Comparison of ENCODE assay signal across 8 mouse cellular contexts in genomic region chr2:165054888-165055852, GRCm38 (mm10). TPM values are rescaled to one million over a fixed set of nuclear protein-coding genes. Genes with fewer than 3 reads are reported as not detected.
DNase-seq lines count a peak whose midpoint lies in the region; ATAC-seq lines count a peak whose summit lies in the region.

Gene Cd40, plus strand, starts transcription at chr2:165055627.

- H3K36me3 ChIP-seq in embryonic facial prominence, embryonic 14.5 days (ENCODE audit: control insufficient read depth, insufficient read depth, low read length): no peaks in the 10 kb centered on the region
- H3K36me3 ChIP-seq in heart, embryonic 15.5 days: no peaks in the 10 kb centered on the region
- H3K36me3 ChIP-seq in kidney, embryonic 15.5 days: no peaks in the 10 kb centered on the region

- peak within 1 kb of the TSS; percentile 27 for H3K4me3 ChIP-seq in embryonic facial prominence, embryonic 14.5 days (ENCODE audit: low read depth, low read length)
- H3K4me3 ChIP-seq in heart, embryonic 15.5 days: peak within 1 kb of the TSS; percentile 39
- peak within 1 kb of the TSS; percentile 41 for H3K4me3 ChIP-seq in kidney, embryonic 15.5 days (replicated peaks)

- ATAC-seq in embryonic facial prominence, embryonic 14.5 days (ENCODE audit: low read depth): peak; percentile 84
- peak; percentile 69 for ATAC-seq in heart, embryonic 15.5 days (replicated peaks; ENCODE audit: insufficient number of reproducible peaks, insufficient read depth, low FRiP score, low read depth)
- peak; percentile 88 for ATAC-seq in kidney, embryonic 15.5 days (replicated peaks; ENCODE audit: low FRiP score)

- peaks cover 6% of the 10 kb centered on the region; the same call in 1 of the 2 replicates for H3K27me3 ChIP-seq in embryonic facial prominence, embryonic 14.5 days (replicated peaks; ENCODE audit: control insufficient read depth, insufficient read depth, low read length)
- H3K27me3 ChIP-seq in heart, embryonic 15.5 days: peaks cover 34% of the 10 kb centered on the region
- peaks cover 13% of the 10 kb centered on the region for H3K27me3 ChIP-seq in kidney, embryonic 15.5 days

- peak; percentile 85 for DNase-seq in adrenal gland, adult 2 months
- peak; percentile 81 for DNase-seq in embryonic facial prominence, embryonic 14.5 days (ENCODE audit: low spot score)
- DNase-seq in lung, postnatal 14 days: peak; percentile 81
- peak; percentile 79 for DNase-seq in retina, postnatal 1 day
- no peak for DNase-seq in layer of hippocampus, postnatal 36 days
- no peak for DNase-seq in layer of hippocampus, postnatal 25 days (ENCODE audit: extremely low spot score in 1 of 2, low spot score in 1 of 2)

- peak within 1 kb of the TSS; percentile 44 for H3K4me2 ChIP-seq in embryonic facial prominence, embryonic 14.5 days (ENCODE audit: low read depth, low read length)
- peak within 1 kb of the TSS; percentile 62 for H3K4me2 ChIP-seq in heart, embryonic 15.5 days
- peak within 1 kb of the TSS; percentile 67 for H3K4me2 ChIP-seq in kidney, embryonic 15.5 days

- 13% methylated on average over 24 of the region's 25 CpGs for WGBS in embryonic facial prominence, embryonic 14.5 days
- WGBS in heart, embryonic 15.5 days: 11% methylated on average over 25 of the region's 25 CpGs
- 13% methylated on average over 25 of the region's 25 CpGs for WGBS in kidney, embryonic 15.5 days

- no peak within 1 kb of the TSS for H3K9ac ChIP-seq in embryonic facial prominence, embryonic 14.5 days (ENCODE audit: low read depth, low read length)
- H3K9ac ChIP-seq in heart, embryonic 15.5 days: no peak within 1 kb of the TSS
- peak within 1 kb of the TSS; percentile 36; the same call in 1 of the 2 replicates for H3K9ac ChIP-seq in kidney, embryonic 15.5 days

- H3K27ac ChIP-seq in embryonic facial prominence, embryonic 14.5 days (replicated peaks; ENCODE audit: low read depth, low read length): no peak within 1 kb of the TSS
- no peak within 1 kb of the TSS for H3K27ac ChIP-seq in heart, embryonic 15.5 days
- 0 out of 2 replicates have a peak within 1 kb of the TSS, but pooled peaks have one; percentile 10 for H3K27ac ChIP-seq in kidney, embryonic 15.5 days

- no peaks in the 10 kb centered on the region for H3K9me3 ChIP-seq in embryonic facial prominence, embryonic 14.5 days (ENCODE audit: control insufficient read depth, low read length)
- no peaks in the 10 kb centered on the region for H3K9me3 ChIP-seq in heart, embryonic 15.5 days (replicated peaks)
- H3K9me3 ChIP-seq in kidney, embryonic 15.5 days (replicated peaks): no peaks in the 10 kb centered on the region

- peaks cover 5% of the 10 kb centered on the region; the same call in 1 of the 2 replicates for H3K4me1 ChIP-seq in embryonic facial prominence, embryonic 14.5 days (ENCODE audit: control insufficient read depth, insufficient read depth, low read length)
- H3K4me1 ChIP-seq in heart, embryonic 15.5 days (replicated peaks): peaks cover 17% of the 10 kb centered on the region
- peaks cover 18% of the 10 kb centered on the region for H3K4me1 ChIP-seq in kidney, embryonic 15.5 days

RNA-seq across cellular contexts. Expression of gene Cd40, which starts in this region (rescaled TPM):
- total RNA-seq in adrenal gland, adult 2 months (2021): 1 to 10 TPM; 2.4 to 2.9 TPM
- 3.2 and 5.3 TPM in 2 replicates for polyA plus RNA-seq in adrenal gland, adult 2 months (2012; rRNA removed)
- 4.2 and 6.4 TPM in 2 replicates for polyA plus RNA-seq in embryonic facial prominence, embryonic 14.5 days (2014; fragmentation: Nextera tagmentation; extraction: Ambion mirVana)
- 6.0 and 9.8 TPM in 2 replicates for polyA plus RNA-seq in heart, embryonic 15.5 days (2015; fragmentation: Nextera tagmentation; extraction: Ambion mirVana)
- polyA plus RNA-seq in kidney, embryonic 15.5 days (2015; fragmentation: Nextera tagmentation; extraction: Ambion mirVana): 7.4 and 8.4 TPM in 2 replicates
- total RNA-seq in layer of hippocampus, postnatal 36 days (2021): 1 to 10 TPM in 1 of 2 experiments, under 1 TPM in 1; 0.77 to 1.3 TPM
- 1 to 10 TPM in 1 of 2 experiments, under 1 TPM in 1; 0.66 to 1.6 TPM for total RNA-seq in layer of hippocampus, postnatal 25 days (2021)

Comparison
In these comparisons a context has a peak if more than half of its experiments do, and no peak if none do; other contexts are left out.
1. DNase-seq: peak in adrenal gland, adult 2 months (single experiment), embryonic facial prominence, embryonic 14.5 days (single experiment), lung, postnatal 14 days (single experiment) and retina, postnatal 1 day (single experiment); none in layer of hippocampus, postnatal 36 days (0 of 2) and layer of hippocampus, postnatal 25 days (0 of 2).
2. Peak in every context shown above with its lines, with median percentiles within 50 percentile points of each other: ATAC-seq, H3K4me2 ChIP-seq and H3K4me3 ChIP-seq.